Mouse (Mus musculus): ENCODE results near the gene Olfr1461. TPM values are rescaled to one million over a fixed set of nuclear protein-coding genes. Genes with fewer than 3 reads are reported as not detected.

Olfr1461 gene
- not detected for polyA plus RNA-seq (2017; shearing (Covaris generic))

GRCm38 (mm10) chr19:13162700-13163099 is at the start of gene Olfr1461:
Gene Olfr1461, plus strand, starts transcription at chr19:13163000.
- ATAC-seq, result no peak

GRCm38 (mm10) chr19:13149449-13149848 is 13.4 kb upstream of the Olfr1461 start, which contains the start of gene Olfr1459:
Gene Olfr1459, minus strand, starts transcription at chr19:13149549.
- ATAC-seq, result no peak

GRCm38 (mm10) chr19:13185434-13185833 is 22.6 kb downstream of the Olfr1461 start, which contains the start of gene Olfr1462:
Gene Olfr1462, plus strand, starts transcription at chr19:13185734.
- no peak for ATAC-seq

Other genes with a start within 250 kb of the Olfr1461 start
- not detected for gene Olfr1448, start 238.6 kb upstream of the Olfr1461 start, polyA plus RNA-seq (2017; shearing (Covaris generic))
- not detected for gene Olfr1449, start 232.2 kb upstream of the Olfr1461 start, polyA plus RNA-seq (2017; shearing (Covaris generic))
- not detected for gene Olfr1450, start 212.7 kb upstream of the Olfr1461 start, polyA plus RNA-seq (2017; shearing (Covaris generic))
- gene Olfr1451, start 168.0 kb upstream of the Olfr1461 start, polyA plus RNA-seq (2017; shearing (Covaris generic)), result not detected
- gene Olfr1453, start 134.7 kb upstream of the Olfr1461 start, polyA plus RNA-seq (2017; shearing (Covaris generic)), result not detected
- gene Olfr1454, start 102.4 kb upstream of the Olfr1461 start, polyA plus RNA-seq (2017; shearing (Covaris generic)), result not detected
- not detected for gene Olfr1457, start 65.1 kb upstream of the Olfr1461 start, polyA plus RNA-seq (2017; shearing (Covaris generic))
- gene Olfr1458, start 56.2 kb upstream of the Olfr1461 start, polyA plus RNA-seq (2017; shearing (Covaris generic)), result not detected
- under 1 TPM in 1 of 3 experiments, not detected in 2; 0.08 TPM for gene Olfr1459, start 13.5 kb upstream of the Olfr1461 start, polyA plus RNA-seq (2017; shearing (Covaris generic))
- gene Olfr1462, start 22.7 kb downstream of the Olfr1461 start, polyA plus RNA-seq (2017; shearing (Covaris generic)), result not detected
- not detected for gene Olfr1463, start 68.3 kb downstream of the Olfr1461 start, polyA plus RNA-seq (2017; shearing (Covaris generic))
- gene Olfr1465, start 152.5 kb downstream of the Olfr1461 start, polyA plus RNA-seq (2017; shearing (Covaris generic)), result not detected
- not detected for gene Olfr1466, start 175.9 kb downstream of the Olfr1461 start, polyA plus RNA-seq (2017; shearing (Covaris generic))
- not detected for gene Olfr1467, start 199.2 kb downstream of the Olfr1461 start, polyA plus RNA-seq (2017; shearing (Covaris generic))
- gene Olfr1469, start 244.8 kb downstream of the Olfr1461 start, polyA plus RNA-seq (2017; shearing (Covaris generic)), result not detected

Measured in inflammation-experienced regulatory T-cells, adult 6 months (primary cell).